Mouse (Mus musculus) CH12.LX (cell line): ENCODE measurements around the gene Pcmt1.

Experiments used
- CTCF ChIP-seq, 2 experiments: IDR thresholded peaks in 1 of 2; conservative IDR thresholded peaks in 1 of 2; 2 replicates each; pipeline ENCODE4 v1.5.1; 2011 to 2012; ENCODE audit warnings: low read depth in 2 of 2, low read length in 2 of 2, improper control_type of control experiment in 1 of 2, inconsistent platforms in 1 of 2, mild to moderate bottlenecking in 1 of 2, moderate library complexity in 1 of 2
- MAFK ChIP-seq: IDR thresholded peaks from 2 replicates; pipeline ENCODE4 v1.6.1; 2011; ENCODE audit warnings: low read length, improper control_type of control experiment; ENCODE audit not compliant: insufficient replicate concordance
- NELFE ChIP-seq: IDR thresholded peaks from 2 replicates; pipeline ENCODE4 v1.6.1; 2011; ENCODE audit warnings: low read depth, low read length, improper control_type of control experiment
- POLR2A ChIP-seq: IDR thresholded peaks from 2 replicates; pipeline ENCODE4 v1.6.1; 2011; ENCODE audit warnings: low read depth, mild to moderate bottlenecking, improper control_type of control experiment, low read length
- USF1 ChIP-seq: IDR thresholded peaks from 2 replicates; pipeline ENCODE4 v1.6.1; 2014; ENCODE audit warnings: low read depth, mild to moderate bottlenecking, inconsistent platforms, low read length, improper control_type of control experiment
- ZC3H11A ChIP-seq: IDR thresholded peaks from 2 replicates; pipeline ENCODE4 v1.6.1; 2012; ENCODE audit warnings: low read depth, mild to moderate bottlenecking, inconsistent platforms, low read length, improper control_type of control experiment

DNA sequence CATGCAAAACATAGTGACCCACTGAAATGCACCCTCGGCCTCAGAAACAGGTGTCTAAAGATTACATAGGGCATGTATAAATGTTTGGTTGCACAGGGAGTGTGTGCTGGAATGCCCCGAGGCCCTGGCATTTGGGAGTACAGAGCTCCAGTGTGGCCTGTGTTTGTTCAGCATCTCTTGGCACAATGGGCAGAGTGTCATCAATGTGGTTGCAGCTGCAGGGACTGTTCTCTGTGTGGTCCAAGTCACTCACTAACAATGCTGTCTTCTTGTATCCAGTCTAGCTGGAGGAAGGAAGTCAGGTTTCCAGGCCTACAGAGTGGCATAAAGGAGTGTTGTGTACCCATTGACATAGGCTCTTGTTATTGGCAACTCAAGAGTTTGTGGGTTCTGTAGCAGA lies 75.8 kb downstream of the Pcmt1 start:
- TF ChIP-seq MAFK, result no peak
- no peak for TF ChIP-seq NELFE
- TF ChIP-seq POLR2A, result no peak
- no peak for TF ChIP-seq ZC3H11A
- no peak for TF ChIP-seq CTCF (conservative IDR thresholded peaks at IDR 0.05 in 1 of 2, IDR thresholded peaks at IDR 0.05 in 1 of 2; ENCODE audit: low read depth in 2 of 2, low read length in 2 of 2)
- TF ChIP-seq USF1, result no peak
